Comparison of ENCODE assay signal across 23 mouse cellular contexts in the genomic region with DNA sequence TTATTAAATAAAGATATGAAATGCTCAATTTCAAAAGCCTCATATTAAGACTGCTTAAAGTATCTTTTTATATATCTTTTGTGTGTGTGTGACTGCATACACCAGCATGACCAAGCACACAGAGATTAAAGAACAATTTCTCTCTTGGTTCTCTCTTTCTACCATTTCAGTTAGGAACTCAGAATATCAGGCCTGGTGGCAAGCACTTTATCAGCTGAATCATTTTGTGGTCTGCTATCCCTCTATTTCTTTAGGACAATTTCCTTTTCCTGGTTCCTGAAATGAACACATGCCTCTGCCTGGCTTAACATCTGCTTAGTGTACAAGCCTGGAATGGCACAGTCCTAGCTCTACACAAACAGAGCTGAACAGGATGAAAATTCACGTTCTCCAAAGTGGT.
"Had no signal": no experiment of that assay in that cellular context is flagged by ENCODE, and none has a peak within 500 bp of the region (broad histone marks: within the 10 kb centered on the region; RNA-seq: fewer than 3 reads in every experiment).

No protein-coding gene starts in this region.

- ATAC-seq: liver, embryonic 12.5 days; midbrain, embryonic 13.5 days; midbrain, embryonic 16.5 days had no signal

- H3K9ac ChIP-seq: kidney, embryonic 15.5 days; liver, embryonic 12.5 days; liver, embryonic 15.5 days; lung, embryonic 15.5 days; midbrain, embryonic 13.5 days; neural tube, embryonic 13.5 days; stomach, embryonic 15.5 days had no signal

- H3K27ac ChIP-seq: kidney, embryonic 15.5 days; liver, embryonic 12.5 days; liver, embryonic 15.5 days; lung, embryonic 15.5 days; midbrain, embryonic 10.5 days; midbrain, embryonic 13.5 days; stomach, embryonic 15.5 days had no signal

- H3K4me3 ChIP-seq: kidney, embryonic 15.5 days; liver, embryonic 12.5 days; liver, embryonic 15.5 days; lung, embryonic 15.5 days; megakaryocyte, embryonic 14.5 days; midbrain, embryonic 10.5 days; midbrain, embryonic 13.5 days; myocyte; neural tube, embryonic 13.5 days; stomach, embryonic 15.5 days had no signal

- H3K9me3 ChIP-seq: kidney, embryonic 15.5 days; liver, embryonic 12.5 days; liver, embryonic 15.5 days; lung, embryonic 15.5 days; midbrain, embryonic 10.5 days; neural tube, embryonic 13.5 days; stomach, embryonic 15.5 days had no signal

- H3K27me3 ChIP-seq: kidney, embryonic 15.5 days; liver, embryonic 12.5 days; liver, embryonic 15.5 days; lung, embryonic 15.5 days; midbrain, embryonic 13.5 days; neural tube, embryonic 13.5 days; stomach, embryonic 15.5 days had no signal

- H3K4me1 ChIP-seq: kidney, embryonic 15.5 days; liver, embryonic 12.5 days; liver, embryonic 15.5 days; midbrain, embryonic 10.5 days; neural tube, embryonic 13.5 days; stomach, embryonic 15.5 days had no signal

- DNase-seq: kidney, adult 8-10 months; kidney, postnatal 10 days; kidney, postnatal 36 days; layer of hippocampus, adult 9-11 months; liver; lung, adult 18-20 months; lung, postnatal 10 days; lung, postnatal 36 days; retina, postnatal 1 day; right cerebral cortex, postnatal 25 days; spleen, adult 18-20 months; thymus, postnatal 36 days had no signal

- H3K36me3 ChIP-seq: liver, embryonic 12.5 days; liver, embryonic 15.5 days; lung, embryonic 15.5 days; midbrain, embryonic 13.5 days; neural tube, embryonic 13.5 days; stomach, embryonic 15.5 days had no signal

- H3K4me2 ChIP-seq: kidney, embryonic 15.5 days; liver, embryonic 12.5 days; liver, embryonic 15.5 days; lung, embryonic 15.5 days; midbrain, embryonic 13.5 days; neural tube, embryonic 13.5 days; stomach, embryonic 15.5 days had no signal
